Mouse (Mus musculus): ENCODE data around the gene Podxl2. TPM values are rescaled to one million over a fixed set of nuclear protein-coding genes. Genes with fewer than 3 reads are reported as not detected.
A peak's percentile ranks its signal among the peaks of the same experiment; 100 is the strongest.

The Podxl2 gene
- total and polyA plus RNA-seq, 2 experiments from 2014 or later = 60.8 to 90.9 TPM

DNA sequence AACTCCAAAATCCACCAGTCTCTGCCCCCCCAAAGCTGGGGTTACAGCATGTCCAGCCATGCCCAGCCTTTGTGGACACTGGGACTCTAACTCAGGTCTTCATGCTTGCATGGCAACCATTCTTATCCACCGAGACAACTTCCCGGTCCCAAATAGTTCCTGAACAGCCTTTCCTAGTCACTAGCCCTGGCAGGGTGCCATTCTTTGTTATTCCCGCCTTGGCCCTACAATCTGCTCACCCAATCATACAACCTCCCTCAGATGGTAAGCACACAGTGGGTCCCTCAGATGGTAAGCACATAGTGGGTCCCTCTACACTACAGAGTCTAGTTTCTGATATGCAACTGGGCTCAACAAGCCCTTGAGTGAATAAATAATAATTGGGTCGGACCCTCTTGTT lies 4.2 kb downstream of the Podxl2 start:
- no peak overlapping the region for H3K4me3 ChIP-seq (ENCODE audit: low read depth, low read length)
- DNase-seq (ENCODE audit: low spot score) (no peak), ATAC-seq (ENCODE audit: insufficient read depth, low read depth) (no peak)
- peaks cover 15% of the 10 kb centered on the region for H3K27me3 ChIP-seq (ENCODE audit: control insufficient read depth, insufficient read depth, low read length)
- no peak overlapping the region for H3K27ac ChIP-seq (ENCODE audit: low read depth)
- peaks cover 5% of the 10 kb centered on the region for H3K4me1 ChIP-seq (ENCODE audit: control insufficient read depth, insufficient read depth)
- no peaks in the 10 kb centered on the region for H3K9me3 ChIP-seq (replicated peaks; ENCODE audit: control insufficient read depth, low read length)
- no peak overlapping the region for H3K4me2 ChIP-seq (ENCODE audit: low read depth, low read length)
- H3K36me3 ChIP-seq (replicated peaks; ENCODE audit: control insufficient read depth, insufficient read depth, low read length) = no peaks in the 10 kb centered on the region
- H3K9ac ChIP-seq (replicated peaks; ENCODE audit: low read depth, low read length) = no peak overlapping the region
- TF ChIP-seq CTCF (IDR thresholded peaks at IDR 0.05; ENCODE audit: low read depth) (no peak), EP300 (IDR thresholded peaks at IDR 0.05; ENCODE audit: low read depth) (no peak)
- 46% methylated on average over 4 of the region's 4 CpGs for WGBS

DNA sequence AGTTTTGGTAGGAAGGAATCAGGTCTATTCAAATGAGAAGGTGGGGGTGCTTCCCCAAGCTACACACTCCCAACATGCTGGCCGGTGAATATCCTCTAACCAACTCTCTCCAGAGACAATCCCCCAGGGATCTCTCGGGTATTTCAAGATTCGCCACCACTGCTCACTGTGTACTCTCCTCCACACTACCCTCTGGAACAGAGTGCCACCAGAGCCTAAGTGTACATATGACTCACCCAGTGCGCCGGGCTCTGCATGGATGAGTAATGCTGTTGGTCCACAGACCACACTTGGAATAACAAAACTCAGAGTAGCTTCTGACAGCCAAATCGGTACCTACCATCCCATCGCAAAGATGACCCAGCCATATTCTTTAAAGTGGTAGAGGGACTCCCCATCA lies 5.4 kb downstream of the Podxl2 start:
- no peak for ATAC-seq (ENCODE audit: insufficient read depth, low read depth)
- Histone ChIP-seq H3K27ac (ENCODE audit: low read depth) (no peak overlapping the region), H3K4me2 (ENCODE audit: low read depth, low read length) (no peak overlapping the region), H3K36me3 (replicated peaks; ENCODE audit: control insufficient read depth, insufficient read depth, low read length) (0 out of 2 replicates have a peak, but pooled peaks cover under 1% of the 10 kb centered on the region), H3K4me3 (ENCODE audit: low read depth, low read length) (no peak overlapping the region), H3K9me3 (replicated peaks; ENCODE audit: control insufficient read depth, low read length) (no peaks in the 10 kb centered on the region), H3K4me1 (ENCODE audit: control insufficient read depth, insufficient read depth) (peaks cover 4% of the 10 kb centered on the region; the same call in 1 of the 2 replicates), H3K27me3 (ENCODE audit: control insufficient read depth, insufficient read depth, low read length) (0 out of 2 replicates have a peak, but pooled peaks cover 8% of the 10 kb centered on the region), H3K9ac (replicated peaks; ENCODE audit: low read depth, low read length) (no peak overlapping the region)
- no peak for TF ChIP-seq EP300 (IDR thresholded peaks at IDR 0.05; ENCODE audit: low read depth)
- no peak for TF ChIP-seq CTCF (IDR thresholded peaks at IDR 0.05; ENCODE audit: low read depth)
- DNase-seq (ENCODE audit: low spot score) = no peak
- WGBS = 76% methylated on average over 7 of the region's 7 CpGs

DNA sequence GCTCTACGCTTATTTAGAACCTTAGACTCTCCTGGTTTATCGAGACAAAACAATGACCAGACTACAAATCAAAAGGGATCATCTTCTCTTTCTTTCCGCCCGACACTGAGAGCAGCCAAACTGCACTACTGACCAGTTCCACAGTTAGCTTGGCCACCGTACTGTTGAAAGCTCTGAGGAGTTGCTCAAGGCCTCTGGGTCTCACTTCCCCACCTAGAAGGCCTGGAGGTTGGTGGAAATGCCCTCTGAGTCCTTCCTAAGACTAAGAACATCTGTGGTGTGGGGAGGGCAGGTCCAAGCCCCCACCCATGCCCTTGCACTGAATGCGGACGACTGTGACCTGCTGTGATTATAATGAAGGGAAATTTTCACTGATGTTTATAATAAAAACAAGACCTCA lies 9.1 kb downstream of the Podxl2 start:
- Histone ChIP-seq H3K4me2 (ENCODE audit: low read depth, low read length) (no peak overlapping the region), H3K36me3 (replicated peaks; ENCODE audit: control insufficient read depth, insufficient read depth, low read length) (peaks cover 13% of the 10 kb centered on the region; the same call in 1 of the 2 replicates), H3K4me1 (ENCODE audit: control insufficient read depth, insufficient read depth) (no peaks in the 10 kb centered on the region), H3K9ac (replicated peaks; ENCODE audit: low read depth, low read length) (no peak overlapping the region), H3K9me3 (replicated peaks; ENCODE audit: control insufficient read depth, low read length) (0 out of 2 replicates have a peak, but pooled peaks cover 3% of the 10 kb centered on the region), H3K27me3 (ENCODE audit: control insufficient read depth, insufficient read depth, low read length) (no peaks in the 10 kb centered on the region), H3K27ac (ENCODE audit: low read depth) (no peak overlapping the region), H3K4me3 (ENCODE audit: low read depth, low read length) (no peak overlapping the region)
- no peak for TF ChIP-seq EP300 (IDR thresholded peaks at IDR 0.05; ENCODE audit: low read depth)
- TF ChIP-seq CTCF (IDR thresholded peaks at IDR 0.05; ENCODE audit: low read depth) = no peak
- DNase-seq (ENCODE audit: low spot score) (no peak), ATAC-seq (ENCODE audit: insufficient read depth, low read depth) (no peak)
- WGBS = 74% methylated on average over 7 of the region's 7 CpGs

DNA sequence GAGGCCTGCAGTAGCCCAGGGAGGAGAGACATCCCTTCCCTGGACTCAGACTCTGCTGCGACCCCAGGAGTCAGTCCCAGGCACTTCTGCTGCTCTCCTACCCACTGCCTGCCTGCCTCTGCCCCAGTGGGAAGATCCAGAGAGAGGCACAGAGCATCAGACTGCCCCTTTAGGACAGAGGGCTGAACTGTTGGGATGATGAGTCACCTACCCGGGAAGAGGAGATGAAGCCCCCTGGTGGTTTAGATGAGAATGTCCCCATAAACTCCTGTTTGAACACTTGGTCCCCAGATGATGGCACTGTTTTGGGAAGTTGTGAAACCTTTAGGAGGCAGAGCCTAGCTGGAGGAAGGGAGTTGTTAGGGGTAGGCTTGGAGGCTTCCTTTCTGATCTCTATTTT lies 13.9 kb downstream of the Podxl2 start:
- Histone ChIP-seq H3K27ac (ENCODE audit: low read depth) (no peak overlapping the region), H3K27me3 (ENCODE audit: control insufficient read depth, insufficient read depth, low read length) (no peaks in the 10 kb centered on the region), H3K9me3 (replicated peaks; ENCODE audit: control insufficient read depth, low read length) (0 out of 2 replicates have a peak, but pooled peaks cover 3% of the 10 kb centered on the region), H3K9ac (replicated peaks; ENCODE audit: low read depth, low read length) (no peak overlapping the region), H3K4me3 (ENCODE audit: low read depth, low read length) (no peak overlapping the region), H3K4me1 (ENCODE audit: control insufficient read depth, insufficient read depth) (peaks cover 5% of the 10 kb centered on the region; the same call in 1 of the 2 replicates), H3K36me3 (replicated peaks; ENCODE audit: control insufficient read depth, insufficient read depth, low read length) (peaks cover 13% of the 10 kb centered on the region; the same call in 1 of the 2 replicates), H3K4me2 (ENCODE audit: low read depth, low read length) (no peak overlapping the region)
- peak; percentile 81 for TF ChIP-seq CTCF (IDR thresholded peaks at IDR 0.05; ENCODE audit: low read depth)
- TF ChIP-seq EP300 (IDR thresholded peaks at IDR 0.05; ENCODE audit: low read depth) = no peak
- 4% methylated on average over 2 of the region's 2 CpGs for WGBS
- peak; percentile 42; the same call in 1 of the 2 replicates for ATAC-seq (ENCODE audit: insufficient read depth, low read depth)
- peak; percentile 89 for DNase-seq (ENCODE audit: low spot score)

DNA sequence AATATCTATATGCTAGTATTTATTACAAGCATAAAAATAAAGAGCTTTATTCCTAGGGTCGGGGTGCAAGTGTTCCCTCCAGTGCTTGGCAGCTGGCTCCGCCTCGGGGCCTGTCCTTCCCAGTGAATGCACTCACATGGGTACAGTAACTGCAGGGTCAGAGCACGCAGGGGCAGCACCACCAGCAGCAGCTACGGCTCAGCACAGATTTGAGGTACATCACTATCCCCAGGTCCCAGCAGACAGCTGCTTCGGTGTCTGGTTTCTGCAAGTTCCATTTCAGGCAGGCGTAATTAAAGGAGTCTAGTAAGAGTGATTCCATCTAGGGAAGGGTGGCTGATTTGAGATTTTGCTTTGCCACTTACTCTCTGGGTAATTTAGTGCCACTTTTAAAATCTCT lies 16.5 kb downstream of the Podxl2 start:
- Histone ChIP-seq H3K4me2 (ENCODE audit: low read depth, low read length) (no peak overlapping the region), H3K9ac (replicated peaks; ENCODE audit: low read depth, low read length) (no peak overlapping the region), H3K4me3 (ENCODE audit: low read depth, low read length) (no peak overlapping the region), H3K9me3 (replicated peaks; ENCODE audit: control insufficient read depth, low read length) (0 out of 2 replicates have a peak, but pooled peaks cover 3% of the 10 kb centered on the region), H3K4me1 (ENCODE audit: control insufficient read depth, insufficient read depth) (peaks cover 5% of the 10 kb centered on the region; the same call in 1 of the 2 replicates), H3K36me3 (replicated peaks; ENCODE audit: control insufficient read depth, insufficient read depth, low read length) (0 out of 2 replicates have a peak, but pooled peaks cover 6% of the 10 kb centered on the region), H3K27ac (ENCODE audit: low read depth) (peak overlapping the region; percentile 89; the same call in 1 of the 2 replicates), H3K27me3 (ENCODE audit: control insufficient read depth, insufficient read depth, low read length) (no peaks in the 10 kb centered on the region)
- DNase-seq (ENCODE audit: low spot score) (no peak), ATAC-seq (ENCODE audit: insufficient read depth, low read depth) (no peak)
- TF ChIP-seq EP300 (IDR thresholded peaks at IDR 0.05; ENCODE audit: low read depth) (no peak), CTCF (IDR thresholded peaks at IDR 0.05; ENCODE audit: low read depth) (no peak)
- WGBS = 49% methylated on average over 7 of the region's 7 CpGs

- no peak overlapping the region for H3K4me3 ChIP-seq (ENCODE audit: low read depth, low read length)
- 0 out of 2 replicates have a peak overlapping the region, but pooled peaks have one; percentile 6 for H3K9ac ChIP-seq (replicated peaks; ENCODE audit: low read depth, low read length)
- WGBS = 52% methylated on average over 6 of the region's 6 CpGs
- H3K36me3 ChIP-seq (replicated peaks; ENCODE audit: control insufficient read depth, insufficient read depth, low read length) = 0 out of 2 replicates have a peak, but pooled peaks cover 1% of the 10 kb centered on the region
- 0 out of 2 replicates have a peak, but pooled peaks cover 3% of the 10 kb centered on the region for H3K9me3 ChIP-seq (replicated peaks; ENCODE audit: control insufficient read depth, low read length)
- H3K27me3 ChIP-seq (ENCODE audit: control insufficient read depth, insufficient read depth, low read length) = no peaks in the 10 kb centered on the region
- DNase-seq (ENCODE audit: low spot score) = no peak
- H3K4me1 ChIP-seq (ENCODE audit: control insufficient read depth, insufficient read depth) = peaks cover 5% of the 10 kb centered on the region; the same call in 1 of the 2 replicates
- H3K27ac ChIP-seq (ENCODE audit: low read depth) = peak overlapping the region; percentile 89
- TF ChIP-seq CTCF (IDR thresholded peaks at IDR 0.05; ENCODE audit: low read depth) (no peak), EP300 (IDR thresholded peaks at IDR 0.05; ENCODE audit: low read depth) (no peak)
- no peak overlapping the region for H3K4me2 ChIP-seq (ENCODE audit: low read depth, low read length)
- ATAC-seq (ENCODE audit: insufficient read depth, low read depth) = no peak
Observed at GRCm38 (mm10) chr6:88857830-88858229, 17.0 kb downstream of the Podxl2 start.
